Mouse (Mus musculus) spleen, postnatal 0 days (tissue): ENCODE measurements around the gene Ccl8. TPM values are rescaled to one million over a fixed set of nuclear protein-coding genes. Genes with fewer than 3 reads are reported as not detected.

Experiments used
- polyA plus RNA-seq: library from polyadenylated mRNA; unstranded; fragments of >200 nt; fragmentation: Nextera tagmentation; extraction: Ambion mirVana; gene quantifications from 2 replicates; pipeline ENCODE4 v1.2.1, GENCODE M21; 2015

The Ccl8 gene
- polyA plus RNA-seq: 0.65 TPM in 1 of 2 replicates, not detected in the other

GRCm38 (mm10) chr11:82114885-82115284, at the start of gene Ccl8:
Gene Ccl8 (plus strand): TSS chr11:82115185.

GRCm38 (mm10) chr11:82101529-82101928, 13.5 kb upstream of the Ccl8 start, which contains the start of gene Ccl12:
Gene Ccl12 (plus strand): TSS chr11:82101845.

Other genes with a start within 250 kb of the Ccl8 start
- gene Asic2, start 146.7 kb upstream of the Ccl8 start, polyA plus RNA-seq: 1.2 and 1.5 TPM in 2 replicates
- gene Ccl2, start 79.6 kb upstream of the Ccl8 start, polyA plus RNA-seq: 1.3 and 2.0 TPM in 2 replicates
- not detected in 2 replicates for gene Gm17268, start 76.6 kb upstream of the Ccl8 start, polyA plus RNA-seq
- 0.72 and 1.6 TPM in 2 replicates for gene Ccl7, start 69.5 kb upstream of the Ccl8 start, polyA plus RNA-seq
- gene Ccl11, start 57.4 kb upstream of the Ccl8 start, polyA plus RNA-seq: 1.6 and 2.2 TPM in 2 replicates
- gene Ccl12, start 13.3 kb upstream of the Ccl8 start, polyA plus RNA-seq: 0.29 and 1.6 TPM in 2 replicates
- gene Ccl1, start 190.5 kb downstream of the Ccl8 start, polyA plus RNA-seq: 0.28 TPM in 1 of 2 replicates, not detected in the other